Mouse (Mus musculus) liver, postnatal 0 days (tissue): ENCODE data around the gene Tyrobp.

Source experiments
- CTCF ChIP-seq: sonication (generic); IDR thresholded peaks from 2 replicates; pipeline ENCODE4 v1.5.1; 2016; ENCODE audit warnings: antibody characterized with exemption, low read depth
- EP300 ChIP-seq: IDR thresholded peaks from 2 replicates; pipeline ENCODE4 v1.6.1; 2016; ENCODE audit warnings: antibody characterized with exemption, low read depth, mild to moderate bottlenecking

DNA sequence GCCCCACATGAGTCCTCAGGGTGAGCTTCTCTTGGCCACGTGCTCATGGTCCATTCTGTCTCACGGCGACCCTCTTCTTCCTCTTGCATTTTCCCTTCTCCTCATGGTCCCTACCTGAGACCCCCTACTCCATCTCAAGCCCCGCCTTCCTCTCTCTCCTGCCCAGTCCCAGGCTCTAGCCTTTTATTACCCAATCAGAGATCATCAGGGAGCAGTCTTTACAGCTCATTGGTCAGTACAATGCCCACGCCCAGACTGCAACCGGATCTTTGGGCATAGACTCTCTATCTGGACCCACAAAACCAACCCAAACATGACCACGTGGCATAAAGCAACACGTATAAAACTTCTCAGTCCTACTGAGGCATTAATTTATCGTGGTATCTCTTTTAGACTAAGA, 29.5 kb upstream of the Tyrobp start:
- TF ChIP-seq CTCF (no peak), EP300 (no peak)
